Mouse (Mus musculus): ENCODE results near the gene Paxx.

Gene Paxx

GRCm38 (mm10) chr2:25408908-25409307 lies 52.0 kb downstream of the Paxx start:
- no peak for DNase-seq (ENCODE audit: low spot score in 2 of 2)

All from right cerebral cortex, adult 2 months (tissue).